Mouse (Mus musculus): ENCODE data around the gene Gm17651. TPM values are rescaled to one million over a fixed set of nuclear protein-coding genes. Genes with fewer than 3 reads are reported as not detected.
A peak's percentile ranks its signal among the peaks of the same experiment; 100 is the strongest.

The Gm17651 gene
- polyA plus RNA-seq, 1 experiment from 2014 or later: not detected

GRCm38 (mm10) chr3:97676126-97676525 is 1.6 kb upstream of the Gm17651 start:
- no peak overlapping the region for H3K9ac ChIP-seq (ENCODE audit: low read length)
- no peak overlapping the region for H3K4me3 ChIP-seq (ENCODE audit: control insufficient read depth in 1 of 2, insufficient read depth in 1 of 2, low read depth in 1 of 2, low read length in 2 of 2)
- H3K9me3 ChIP-seq (ENCODE audit: control insufficient read depth, low read length): no peaks in the 10 kb centered on the region
- 93% methylated on average over 3 of the region's 3 CpGs for whole genome bisulfite sequencing
- H3K4me2 ChIP-seq (ENCODE audit: low read length): no peak overlapping the region
- peaks cover 17% of the 10 kb centered on the region for H3K36me3 ChIP-seq (ENCODE audit: control insufficient read depth, insufficient read depth, low read length)
- H3K4me1 ChIP-seq (ENCODE audit: control insufficient read depth in 2 of 2, insufficient read depth in 2 of 2, low read length in 2 of 2): peaks cover 0 to 3% of the 10 kb centered on the region in 2 experiments; a peak in 1 of 4 replicates
- H3K27me3 ChIP-seq (ENCODE audit: control insufficient read depth, insufficient read depth, low read length): no peaks in the 10 kb centered on the region
- no peak for ATAC-seq (ENCODE audit: insufficient number of reproducible peaks, insufficient read depth, low FRiP score, low read depth)
- H3K27ac ChIP-seq (replicated peaks in 1 of 2; ENCODE audit: control insufficient read depth in 1 of 2, insufficient read depth in 1 of 2, low read depth in 2 of 2, low read length in 2 of 2): no peak overlapping the region

GRCm38 (mm10) chr3:97667093-97667675 is 7.3 kb downstream of the Gm17651 start:
- H3K4me2 ChIP-seq (ENCODE audit: low read length): peak overlapping the region; percentile 19; the same call in 1 of the 2 replicates
- H3K36me3 ChIP-seq (ENCODE audit: control insufficient read depth, insufficient read depth, low read length): peaks cover 85% of the 10 kb centered on the region
- H3K4me1 ChIP-seq (ENCODE audit: control insufficient read depth in 2 of 2, insufficient read depth in 2 of 2, low read length in 2 of 2): peaks cover 19 to 24% of the 10 kb centered on the region in 2 experiments
- ATAC-seq (ENCODE audit: insufficient number of reproducible peaks, insufficient read depth, low FRiP score, low read depth): no peak
- no peak overlapping the region for H3K9ac ChIP-seq (ENCODE audit: low read length)
- H3K9me3 ChIP-seq (ENCODE audit: control insufficient read depth, low read length): no peaks in the 10 kb centered on the region
- WGBS: 23% methylated on average over 14 of the region's 14 CpGs
- no peaks in the 10 kb centered on the region for H3K27me3 ChIP-seq (ENCODE audit: control insufficient read depth, insufficient read depth, low read length)
- H3K4me3 ChIP-seq (ENCODE audit: control insufficient read depth in 1 of 2, insufficient read depth in 1 of 2, low read depth in 1 of 2, low read length in 2 of 2): no peak overlapping the region
- H3K27ac ChIP-seq (replicated peaks in 1 of 2; ENCODE audit: control insufficient read depth in 1 of 2, insufficient read depth in 1 of 2, low read depth in 2 of 2, low read length in 2 of 2): peak overlapping the region in 1 of 2 experiments; percentile 21; a peak in 2 of 4 replicates

GRCm38 (mm10) chr3:97666154-97666553 is 8.3 kb downstream of the Gm17651 start:
- Histone ChIP-seq H3K4me3 (ENCODE audit: control insufficient read depth in 1 of 2, insufficient read depth in 1 of 2, low read depth in 1 of 2, low read length in 2 of 2) (no peak overlapping the region), H3K36me3 (ENCODE audit: control insufficient read depth, insufficient read depth, low read length) (peaks cover 75% of the 10 kb centered on the region), H3K4me1 (ENCODE audit: control insufficient read depth in 2 of 2, insufficient read depth in 2 of 2, low read length in 2 of 2) (peaks cover 21 to 24% of the 10 kb centered on the region in 2 experiments), H3K9ac (ENCODE audit: low read length) (no peak overlapping the region), H3K27ac (replicated peaks in 1 of 2; ENCODE audit: control insufficient read depth in 1 of 2, insufficient read depth in 1 of 2, low read depth in 2 of 2, low read length in 2 of 2) (no peak overlapping the region; a peak in 1 of 4 replicates), H3K9me3 (ENCODE audit: control insufficient read depth, low read length) (no peaks in the 10 kb centered on the region), H3K4me2 (ENCODE audit: low read length) (no peak overlapping the region), H3K27me3 (ENCODE audit: control insufficient read depth, insufficient read depth, low read length) (no peaks in the 10 kb centered on the region)
- ATAC-seq (ENCODE audit: insufficient number of reproducible peaks, insufficient read depth, low FRiP score, low read depth): no peak
- WGBS: 46% methylated on average over 8 of the region's 8 CpGs

- peaks cover 68% of the 10 kb centered on the region for H3K36me3 ChIP-seq (ENCODE audit: control insufficient read depth, insufficient read depth, low read length)
- ATAC-seq (ENCODE audit: insufficient number of reproducible peaks, insufficient read depth, low FRiP score, low read depth): no peak
- peak overlapping the region in 1 of 2 experiments; percentile 35; a peak in 1 of 4 replicates for H3K27ac ChIP-seq (replicated peaks in 1 of 2; ENCODE audit: control insufficient read depth in 1 of 2, insufficient read depth in 1 of 2, low read depth in 2 of 2, low read length in 2 of 2)
Observed at GRCm38 (mm10) chr3:97665525-97665924, 9.0 kb downstream of the Gm17651 start.

GRCm38 (mm10) chr3:97661206-97661605 is 13.3 kb downstream of the Gm17651 start:
- no peak for ATAC-seq (ENCODE audit: insufficient number of reproducible peaks, insufficient read depth, low FRiP score, low read depth)
- H3K4me2 ChIP-seq (ENCODE audit: low read length): no peak overlapping the region
- H3K9me3 ChIP-seq (ENCODE audit: control insufficient read depth, low read length): no peaks in the 10 kb centered on the region
- peaks cover 30% of the 10 kb centered on the region for H3K36me3 ChIP-seq (ENCODE audit: control insufficient read depth, insufficient read depth, low read length)
- no peak overlapping the region for H3K27ac ChIP-seq (replicated peaks in 1 of 2; ENCODE audit: control insufficient read depth in 1 of 2, insufficient read depth in 1 of 2, low read depth in 2 of 2, low read length in 2 of 2)
- H3K27me3 ChIP-seq (ENCODE audit: control insufficient read depth, insufficient read depth, low read length): no peaks in the 10 kb centered on the region
- no peak overlapping the region for H3K4me3 ChIP-seq (ENCODE audit: control insufficient read depth in 1 of 2, insufficient read depth in 1 of 2, low read depth in 1 of 2, low read length in 2 of 2)
- WGBS: 53% methylated on average over 8 of the region's 8 CpGs
- peaks cover 15 to 21% of the 10 kb centered on the region in 2 experiments for H3K4me1 ChIP-seq (ENCODE audit: control insufficient read depth in 2 of 2, insufficient read depth in 2 of 2, low read length in 2 of 2)
- no peak overlapping the region for H3K9ac ChIP-seq (ENCODE audit: low read length)

More at GRCm38 (mm10) chr3:97665525-97665924, 9.0 kb downstream of the Gm17651 start:
- peaks cover 21 to 24% of the 10 kb centered on the region in 2 experiments for H3K4me1 ChIP-seq (ENCODE audit: control insufficient read depth in 2 of 2, insufficient read depth in 2 of 2, low read length in 2 of 2)
- no peak overlapping the region for H3K4me3 ChIP-seq (ENCODE audit: control insufficient read depth in 1 of 2, insufficient read depth in 1 of 2, low read depth in 1 of 2, low read length in 2 of 2)
- no peak overlapping the region for H3K4me2 ChIP-seq (ENCODE audit: low read length)
- no peaks in the 10 kb centered on the region for H3K9me3 ChIP-seq (ENCODE audit: control insufficient read depth, low read length)
- no peak overlapping the region for H3K9ac ChIP-seq (ENCODE audit: low read length)
- no peaks in the 10 kb centered on the region for H3K27me3 ChIP-seq (ENCODE audit: control insufficient read depth, insufficient read depth, low read length)
- 48% methylated on average over 9 of the region's 9 CpGs for WGBS

- 76% methylated on average over 7 of the region's 7 CpGs for WGBS
- Histone ChIP-seq H3K36me3 (ENCODE audit: control insufficient read depth, insufficient read depth, low read length) (peaks cover 25% of the 10 kb centered on the region), H3K4me3 (ENCODE audit: control insufficient read depth in 1 of 2, insufficient read depth in 1 of 2, low read depth in 1 of 2, low read length in 2 of 2) (peak overlapping the region in 1 of 2 experiments; percentile 81; a peak in 2 of 4 replicates), H3K4me2 (ENCODE audit: low read length) (peak overlapping the region; percentile 80), H3K4me1 (ENCODE audit: control insufficient read depth in 2 of 2, insufficient read depth in 2 of 2, low read length in 2 of 2) (peaks cover 11 to 15% of the 10 kb centered on the region in 2 experiments), H3K27ac (replicated peaks in 1 of 2; ENCODE audit: control insufficient read depth in 1 of 2, insufficient read depth in 1 of 2, low read depth in 2 of 2, low read length in 2 of 2) (no peak overlapping the region), H3K9ac (ENCODE audit: low read length) (no peak overlapping the region), H3K27me3 (ENCODE audit: control insufficient read depth, insufficient read depth, low read length) (no peaks in the 10 kb centered on the region), H3K9me3 (ENCODE audit: control insufficient read depth, low read length) (no peaks in the 10 kb centered on the region)
- ATAC-seq (ENCODE audit: insufficient number of reproducible peaks, insufficient read depth, low FRiP score, low read depth): no peak
Observed at GRCm38 (mm10) chr3:97659746-97660145, 14.7 kb downstream of the Gm17651 start.

GRCm38 (mm10) chr3:97658426-97659193 is 15.9 kb downstream of the Gm17651 start:
- Histone ChIP-seq H3K9me3 (ENCODE audit: control insufficient read depth, low read length) (no peaks in the 10 kb centered on the region), H3K27ac (replicated peaks in 1 of 2; ENCODE audit: control insufficient read depth in 1 of 2, insufficient read depth in 1 of 2, low read depth in 2 of 2, low read length in 2 of 2) (peak overlapping the region; percentile 18 to 63; a peak in 3 of 4 replicates), H3K4me2 (ENCODE audit: low read length) (peak overlapping the region; percentile 80), H3K27me3 (ENCODE audit: control insufficient read depth, insufficient read depth, low read length) (no peaks in the 10 kb centered on the region), H3K4me1 (ENCODE audit: control insufficient read depth in 2 of 2, insufficient read depth in 2 of 2, low read length in 2 of 2) (peaks cover 11 to 15% of the 10 kb centered on the region in 2 experiments), H3K9ac (ENCODE audit: low read length) (peak overlapping the region; percentile 84), H3K36me3 (ENCODE audit: control insufficient read depth, insufficient read depth, low read length) (peaks cover 13% of the 10 kb centered on the region), H3K4me3 (ENCODE audit: control insufficient read depth in 1 of 2, insufficient read depth in 1 of 2, low read depth in 1 of 2, low read length in 2 of 2) (peak overlapping the region; percentile 81 to 84)
- WGBS: under 1% methylated on average over 47 of the region's 50 CpGs
- peak; percentile 76 for ATAC-seq (ENCODE audit: insufficient number of reproducible peaks, insufficient read depth, low FRiP score, low read depth)

Measured in heart, embryonic 14.5 days (tissue).